Mouse (Mus musculus): Measurements from ENCODE around the gene Gpr160.

- TF ChIP-seq CTCF (IDR thresholded peaks at IDR 0.05; ENCODE audit: insufficient read depth, low read length) (no peak), POLR2A (IDR thresholded peaks at IDR 0.05; ENCODE audit: borderline replicate concordance, extremely low read depth, low read depth, low read length) (no peak)
These were observed 43.7 kb downstream of the Gpr160 start for GRCm38 (mm10) chr3:30899407-30899806.

All from lung, adult 2 months (tissue).